In genomic region chrX:160471257-160471786, GRCm38 (mm10) we compare ENCODE assay signal across 23 mouse cellular contexts. TPM values are rescaled to one million over a fixed set of nuclear protein-coding genes. Genes with fewer than 3 reads are reported as not detected.
DNase-seq lines count a peak whose midpoint lies in the region; ATAC-seq lines count a peak whose summit lies in the region.
"Had no signal": no experiment of that assay in that cellular context is flagged by ENCODE, and none has a peak within 500 bp of the region (broad histone marks: within the 10 kb centered on the region; RNA-seq: fewer than 3 reads in every experiment).

No protein-coding gene starts in this region.

- no peaks in the 10 kb centered on the region for H3K36me3 ChIP-seq in midbrain, embryonic 14.5 days (ENCODE audit: control insufficient read depth, insufficient read depth, low read length)
- H3K36me3 ChIP-seq in midbrain, embryonic 10.5 days, result no peaks in the 10 kb centered on the region
- H3K36me3 ChIP-seq: embryonic facial prominence, embryonic 12.5 days; forebrain, embryonic 15.5 days; G1E; heart, embryonic 10.5 days; hindbrain, embryonic 12.5 days had no signal

- H3K4me1 ChIP-seq in midbrain, embryonic 14.5 days (ENCODE audit: control insufficient read depth, insufficient read depth, low read length), result no peaks in the 10 kb centered on the region
- H3K4me1 ChIP-seq in midbrain, embryonic 10.5 days, result no peaks in the 10 kb centered on the region
- H3K4me1 ChIP-seq: embryonic facial prominence, embryonic 12.5 days; forebrain, embryonic 15.5 days; heart, embryonic 10.5 days; hindbrain, embryonic 12.5 days had no signal

- H3K4me3 ChIP-seq in midbrain, embryonic 14.5 days (replicated peaks; ENCODE audit: low read depth, low read length), result no peak overlapping the region
- H3K4me3 ChIP-seq in midbrain, embryonic 10.5 days, result no peak overlapping the region
- H3K4me3 ChIP-seq: embryonic facial prominence, embryonic 12.5 days; forebrain, embryonic 15.5 days; heart, embryonic 10.5 days; hindbrain, embryonic 12.5 days had no signal

- H3K4me2 ChIP-seq in midbrain, embryonic 14.5 days (ENCODE audit: low read length), result no peak overlapping the region
- H3K4me2 ChIP-seq: embryonic facial prominence, embryonic 12.5 days; forebrain, embryonic 15.5 days; hindbrain, embryonic 12.5 days had no signal

- no peak overlapping the region for H3K9ac ChIP-seq in midbrain, embryonic 14.5 days (replicated peaks; ENCODE audit: low read length)
- H3K9ac ChIP-seq: embryonic facial prominence, embryonic 12.5 days; forebrain, embryonic 15.5 days; hindbrain, embryonic 12.5 days had no signal

- DNase-seq in adrenal gland, adult 2 months, result peak; percentile 54
- DNase-seq in adrenal gland, postnatal 14 days, result no peak
- DNase-seq in kidney, adult 11 months, result peak; percentile 2
- DNase-seq in kidney, adult 18-20 months, result no peak
- peak; percentile 32 for DNase-seq in midbrain, embryonic 14.5 days
- DNase-seq in midbrain, embryonic 10.5 days (ENCODE audit: low spot score), result no peak
- DNase-seq in retina, embryonic 14.5 days (ENCODE audit: low spot score), result no peak
- DNase-seq: B cell, adult 2 months; cerebellum, adult 11-12 months; cerebellum, adult 9-10 months; cerebellum, postnatal 25 days; gastrocnemius, postnatal 36 days; heart, adult 11 months; heart, postnatal 10 days; heart, postnatal 4 days had no signal

- peaks cover 3% of the 10 kb centered on the region; the same call in 1 of the 2 replicates for H3K27me3 ChIP-seq in midbrain, embryonic 14.5 days (ENCODE audit: control insufficient read depth, insufficient read depth, low read length)
- H3K27me3 ChIP-seq in midbrain, embryonic 10.5 days (ENCODE audit: low read depth, poor library complexity, severe bottlenecking), result peaks cover 71% of the 10 kb centered on the region
- H3K27me3 ChIP-seq: embryonic facial prominence, embryonic 12.5 days; forebrain, embryonic 15.5 days had no signal

- no peaks in the 10 kb centered on the region for H3K9me3 ChIP-seq in midbrain, embryonic 14.5 days (ENCODE audit: control insufficient read depth, low read length)
- no peaks in the 10 kb centered on the region for H3K9me3 ChIP-seq in midbrain, embryonic 10.5 days (replicated peaks)
- H3K9me3 ChIP-seq: embryonic facial prominence, embryonic 12.5 days; forebrain, embryonic 15.5 days; G1E; heart, embryonic 10.5 days; hindbrain, embryonic 12.5 days had no signal

- no peak overlapping the region for H3K27ac ChIP-seq in midbrain, embryonic 14.5 days (replicated peaks; ENCODE audit: low read depth, low read length)
- no peak overlapping the region for H3K27ac ChIP-seq in midbrain, embryonic 10.5 days (replicated peaks)
- H3K27ac ChIP-seq: embryonic facial prominence, embryonic 12.5 days; forebrain, embryonic 15.5 days; heart, embryonic 10.5 days; hindbrain, embryonic 12.5 days had no signal

- 69% methylated on average over 3 of the region's 3 CpGs for WGBS in midbrain, embryonic 14.5 days
- WGBS in midbrain, embryonic 10.5 days, result 83% methylated on average over 3 of the region's 3 CpGs

- ATAC-seq in midbrain, embryonic 14.5 days (ENCODE audit: low FRiP score, low TSS enrichment), result peak; percentile 53
- ATAC-seq: CD4-positive, CD25-positive, alpha-beta regulatory T cell, adult 4 months; forebrain, embryonic 15.5 days; hindbrain, embryonic 16.5 days; inflammation-experienced regulatory T-cells, adult 6 months had no signal

RNA-seq across cellular contexts. Expression of gene Phka2, which starts 30.6 kb away (rescaled TPM):
- 10 to 100 TPM; 25.9 to 30.3 TPM for total RNA-seq in adrenal gland, adult 2 months (2021)
- polyA plus RNA-seq in adrenal gland, adult 2 months (2012; rRNA removed), result 12.0 and 17.1 TPM in 2 replicates
- 25.3 and 27.5 TPM in 2 replicates for total RNA-seq in adrenal gland, postnatal 14 days (2021)
- 12.5 and 15.3 TPM in 2 replicates for polyA plus RNA-seq in midbrain, embryonic 14.5 days (2014; fragmentation: Nextera tagmentation; extraction: Ambion mirVana)
- polyA plus RNA-seq in midbrain, embryonic 10.5 days (2016; fragmentation: Nextera tagmentation; extraction: Ambion mirVana), result 16.8 and 21.5 TPM in 2 replicates

Comparison
In these comparisons a context has a peak if more than half of its experiments do, and no peak if none do; other contexts are left out.
1. DNase-seq: peak in adrenal gland, adult 2 months (single experiment), kidney, adult 11 months (single experiment) and midbrain, embryonic 14.5 days (single experiment); none in adrenal gland, postnatal 14 days (single experiment), kidney, adult 18-20 months (single experiment), midbrain, embryonic 10.5 days (single experiment) and retina, embryonic 14.5 days (single experiment).